Mouse (Mus musculus) intestine, embryonic 16.5 days (tissue): ENCODE data around the gene Atp8b3. TPM values are rescaled to one million over a fixed set of nuclear protein-coding genes. Genes with fewer than 3 reads are reported as not detected.

ENCODE experiments used
- ATAC-seq: fragments of 200-750 bp; cut with Nextera tagmentation; 2 replicates; pipeline ENCODE4 v1.8.0; 2017; ENCODE audit warnings: moderate TSS enrichment, moderate library complexity
- H3K27ac ChIP-seq: fragments of 300-500 bp; sonication (generic); 2 replicates; pipeline ENCODE4 v1.5.1; 2014; ENCODE audit warnings: mild to moderate bottlenecking, low read length
- H3K27me3 ChIP-seq: fragments of 300-500 bp; sonication (generic); replicated peaks from 2 replicates; pipeline ENCODE4 v1.6.1; 2014; ENCODE audit warnings: low read length, control low read depth, mixed read lengths; ENCODE audit not compliant: control insufficient read depth, insufficient read depth
- H3K36me3 ChIP-seq: fragments of 300-500 bp; sonication (generic); 2 replicates; pipeline ENCODE4 v1.6.1; 2014; ENCODE audit warnings: low read length, control low read depth; ENCODE audit not compliant: control insufficient read depth, insufficient read depth
- H3K4me1 ChIP-seq: fragments of 300-500 bp; sonication (generic); 2 replicates; pipeline ENCODE4 v1.6.1; 2014; ENCODE audit warnings: low read length, control low read depth, mixed read lengths; ENCODE audit not compliant: control insufficient read depth, insufficient read depth
- H3K4me2 ChIP-seq: fragments of 300-500 bp; sonication (generic); 2 replicates; pipeline ENCODE4 v1.6.1; 2014; ENCODE audit warnings: low read depth, low read length, control low read depth
- H3K4me3 ChIP-seq: fragments of 300-500 bp; sonication (generic); 2 replicates; pipeline ENCODE4 v1.5.1; 2014; ENCODE audit warnings: mild to moderate bottlenecking, low read length
- H3K9ac ChIP-seq: fragments of 300-500 bp; sonication (generic); 2 replicates; pipeline ENCODE4 v1.6.1; 2014; ENCODE audit warnings: low read depth, low read length
- H3K9me3 ChIP-seq: fragments of 300-500 bp; sonication (generic); 2 replicates; pipeline ENCODE4 v1.6.1; 2016; ENCODE audit warnings: low read length, control low read depth; ENCODE audit not compliant: control insufficient read depth
- WGBS: fragments of 180-500 bp; shearing (Covaris S2); extraction: QIAGEN DNeasy Blood & Tissue Kit; methylation state at CpG from one replicate; pipeline ENCODE4 v1.1.7; 2014; 5-methylcytosine and 5-hydroxymethylcytosine counted together
- polyA plus RNA-seq: library from polyadenylated mRNA; unstranded; fragments of >200 nt; fragmentation: Nextera tagmentation; extraction: Ambion mirVana; gene quantifications from 2 replicates; pipeline ENCODE4 v1.2.1, GENCODE M21; 2015

Gene Atp8b3
- polyA plus RNA-seq, 1 experiment from 2014 or later, result 0.17 TPM

DNA sequence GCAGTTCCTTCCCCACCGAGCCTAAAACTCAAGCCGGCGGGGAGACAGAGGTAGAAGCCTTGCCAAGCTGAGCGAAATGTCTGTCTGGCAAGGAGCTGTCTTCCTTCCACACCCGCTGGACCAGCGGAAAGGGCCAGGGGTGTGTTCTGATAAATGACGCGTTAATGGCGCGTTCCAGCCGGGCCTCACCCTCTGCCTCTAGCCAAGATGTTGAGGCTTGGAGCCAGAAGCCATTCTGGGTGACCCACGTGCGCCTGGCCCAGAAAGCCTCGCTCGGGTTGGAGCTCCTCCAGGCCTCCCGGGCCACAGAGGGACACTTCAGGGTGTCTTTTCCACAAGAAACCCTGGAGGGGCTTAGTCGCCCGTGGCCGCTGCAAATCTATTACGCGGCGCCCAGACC is 48.9 kb downstream of the Atp8b3 start:
- Histone ChIP-seq H3K27ac (no peak overlapping the region), H3K9me3 (peaks cover 4% of the 10 kb centered on the region; the same call in 1 of the 2 replicates), H3K9ac (no peak overlapping the region), H3K4me3 (no peak overlapping the region), H3K36me3 (no peaks in the 10 kb centered on the region), H3K27me3 (peaks cover 73% of the 10 kb centered on the region), H3K4me1 (peaks cover 8% of the 10 kb centered on the region), H3K4me2 (no peak overlapping the region)
- 2% methylated on average over 22 of the region's 22 CpGs for WGBS
- ATAC-seq, result no peak

DNA sequence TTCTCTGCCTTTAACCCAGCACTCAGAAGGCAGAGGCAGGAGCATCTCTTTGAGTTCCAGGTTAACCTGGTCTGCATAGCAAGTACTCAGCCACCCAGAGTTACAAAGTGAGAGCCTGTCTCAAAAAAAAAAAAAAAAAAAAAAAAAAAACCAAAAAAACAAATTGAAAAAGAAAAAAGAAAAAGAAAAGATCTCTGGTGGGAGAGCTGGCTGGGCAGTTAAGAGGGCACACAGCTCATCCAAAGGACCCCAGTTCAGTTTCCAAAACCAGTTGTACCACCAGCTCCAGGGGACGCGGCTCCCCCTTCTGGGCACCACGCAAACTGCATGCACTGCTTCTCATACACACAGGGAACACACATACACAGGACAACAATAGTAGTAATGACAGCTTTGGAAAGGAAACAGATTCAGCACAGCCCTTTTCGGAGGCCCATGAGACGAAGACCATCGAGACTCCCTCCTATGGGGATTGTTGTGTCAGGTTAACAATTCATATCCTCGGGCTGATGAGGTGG is 52.0 kb downstream of the Atp8b3 start:
- peaks cover 50% of the 10 kb centered on the region for H3K27me3 ChIP-seq
- H3K4me1 ChIP-seq, result peaks cover 6% of the 10 kb centered on the region; the same call in 1 of the 2 replicates
- ATAC-seq, result no peak
- no peak overlapping the region for H3K9ac ChIP-seq
- H3K27ac ChIP-seq, result no peak overlapping the region
- no peak overlapping the region for H3K4me3 ChIP-seq
- H3K36me3 ChIP-seq, result no peaks in the 10 kb centered on the region
- WGBS, result 66% methylated on average over 7 of the region's 7 CpGs
- no peak overlapping the region for H3K4me2 ChIP-seq
- peaks cover 4% of the 10 kb centered on the region; the same call in 1 of the 2 replicates for H3K9me3 ChIP-seq

DNA sequence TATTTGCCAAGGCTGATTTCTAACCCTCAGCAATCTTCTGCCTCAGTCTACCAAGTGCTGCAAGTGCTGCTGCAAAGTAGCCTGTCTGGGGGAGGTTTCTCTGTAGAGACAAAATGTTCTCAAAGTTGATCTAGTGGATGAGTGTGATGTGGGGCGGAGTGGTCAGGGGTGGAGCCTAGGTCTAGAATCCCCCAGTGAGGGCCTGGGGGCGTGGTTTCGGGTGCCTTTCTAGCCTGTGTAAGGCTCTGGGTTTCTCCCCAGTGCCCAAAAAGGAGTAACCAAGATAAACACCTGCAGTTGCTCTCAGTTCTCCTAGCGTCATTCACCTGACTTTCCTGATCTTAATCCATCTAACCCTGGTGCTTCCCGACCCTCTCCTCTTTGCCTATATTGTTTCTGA is 57.9 kb downstream of the Atp8b3 start:
- 12% methylated on average over 5 of the region's 5 CpGs for WGBS
- ATAC-seq, result peak; percentile 26; the same call in 1 of the 2 replicates
- no peak overlapping the region for H3K4me3 ChIP-seq
- no peak overlapping the region for H3K9ac ChIP-seq
- H3K4me2 ChIP-seq, result no peak overlapping the region
- no peaks in the 10 kb centered on the region for H3K9me3 ChIP-seq
- H3K27ac ChIP-seq, result no peak overlapping the region
- no peaks in the 10 kb centered on the region for H3K4me1 ChIP-seq
- no peaks in the 10 kb centered on the region for H3K36me3 ChIP-seq
- H3K27me3 ChIP-seq, result peaks cover 20% of the 10 kb centered on the region

DNA sequence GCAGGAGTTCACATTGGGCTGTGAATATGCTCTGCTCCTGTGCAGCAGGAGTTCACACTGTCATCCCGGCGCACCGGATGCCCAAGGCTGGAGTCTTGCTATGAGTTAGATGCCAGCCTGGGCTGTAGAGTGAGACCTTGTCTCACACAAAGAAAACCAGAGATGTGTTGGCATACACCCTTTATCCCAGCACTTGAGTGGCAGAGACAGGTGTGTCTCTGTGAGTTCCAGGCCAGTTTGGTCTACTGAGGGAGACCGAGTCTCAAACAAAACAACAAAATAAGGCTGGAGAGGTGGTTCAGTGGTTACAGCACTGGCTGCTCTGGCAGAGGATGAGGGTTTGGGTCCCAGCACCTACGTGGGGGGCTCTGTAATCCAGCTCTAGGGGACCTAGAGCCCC is 60.4 kb downstream of the Atp8b3 start:
- Histone ChIP-seq H3K4me2 (no peak overlapping the region), H3K9ac (no peak overlapping the region), H3K27me3 (peaks cover 13% of the 10 kb centered on the region; the same call in 1 of the 2 replicates), H3K27ac (no peak overlapping the region), H3K4me3 (no peak overlapping the region), H3K36me3 (no peaks in the 10 kb centered on the region), H3K4me1 (peaks cover 4% of the 10 kb centered on the region; the same call in 1 of the 2 replicates), H3K9me3 (no peaks in the 10 kb centered on the region)
- 77% methylated on average over 5 of the region's 5 CpGs for WGBS
- no peak for ATAC-seq

DNA sequence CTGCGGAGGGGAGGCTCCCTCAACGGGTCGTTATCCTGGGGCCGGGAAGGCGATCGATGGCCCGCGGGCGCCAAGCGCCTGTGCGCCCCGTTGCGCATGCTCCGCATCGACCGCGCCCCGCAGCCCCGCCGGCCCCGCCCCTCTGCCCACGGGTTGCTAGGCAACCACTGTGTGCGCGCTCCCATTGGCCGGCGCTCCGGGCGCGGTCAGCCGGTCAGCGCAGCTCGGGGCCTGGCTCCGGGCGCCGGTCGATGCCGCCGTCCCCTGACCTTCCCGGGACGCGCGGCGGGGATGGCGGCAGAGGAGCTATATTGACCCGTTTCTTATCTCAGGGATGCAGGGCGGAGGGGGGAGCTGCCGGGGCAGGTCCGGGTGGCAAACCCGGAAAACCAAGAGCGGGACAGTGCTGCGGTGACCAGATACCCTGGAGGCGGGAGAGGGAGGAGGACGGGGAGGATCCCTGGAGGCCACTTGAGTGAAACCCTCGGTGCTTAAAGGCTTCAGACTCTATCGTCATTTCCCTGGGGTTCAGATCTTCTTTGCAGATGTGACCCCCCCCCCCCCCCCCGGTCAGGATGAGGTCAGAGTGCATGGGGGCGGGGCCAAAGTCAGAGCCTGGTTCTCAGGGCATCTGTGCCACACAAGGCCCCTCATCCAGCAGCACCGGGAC is 63.5 kb downstream of the Atp8b3 start:
- Histone ChIP-seq H3K4me1 (peaks cover 4% of the 10 kb centered on the region; the same call in 1 of the 2 replicates), H3K27me3 (peaks cover 21% of the 10 kb centered on the region), H3K9ac (peak overlapping the region; percentile 68), H3K9me3 (no peaks in the 10 kb centered on the region), H3K4me2 (peak overlapping the region; percentile 79), H3K4me3 (peak overlapping the region; percentile 62), H3K36me3 (no peaks in the 10 kb centered on the region), H3K27ac (no peak overlapping the region)
- 1% methylated on average over 52 of the region's 58 CpGs for WGBS
- peak; percentile 95 for ATAC-seq

Other genes with a start within 250 kb of the Atp8b3 start
- gene Rps15, start 246.7 kb downstream of the Atp8b3 start, polyA plus RNA-seq, result 894 and 922 TPM in 2 replicates
- gene Apc2, start 243.1 kb downstream of the Atp8b3 start, polyA plus RNA-seq, result 2.4 and 3.1 TPM in 2 replicates
- 60.4 and 64.3 TPM in 2 replicates for gene 2310011J03Rik, start 218.6 kb downstream of the Atp8b3 start, polyA plus RNA-seq
- 10.8 and 12.9 TPM in 2 replicates for gene Pcsk4, start 209.6 kb downstream of the Atp8b3 start, polyA plus RNA-seq
- gene Reep6, start 209.2 kb downstream of the Atp8b3 start, polyA plus RNA-seq, result 255 and 314 TPM in 2 replicates
- 28.2 and 37.2 TPM in 2 replicates for gene Adamtsl5, start 190.7 kb downstream of the Atp8b3 start, polyA plus RNA-seq
- gene Plk5, start 182.7 kb downstream of the Atp8b3 start, polyA plus RNA-seq, result 0.39 and 0.64 TPM in 2 replicates
- gene Mex3d, start 151.5 kb downstream of the Atp8b3 start, polyA plus RNA-seq, result 1.9 and 2.7 TPM in 2 replicates
- gene Mbd3, start 139.6 kb downstream of the Atp8b3 start, polyA plus RNA-seq, result 133 and 144 TPM in 2 replicates
- gene Uqcr11, start 132.3 kb downstream of the Atp8b3 start, polyA plus RNA-seq, result 1,179 and 1,252 TPM in 2 replicates
- gene Tcf3, start 105.5 kb downstream of the Atp8b3 start, polyA plus RNA-seq, result 62.7 and 62.9 TPM in 2 replicates
- gene Onecut3, start 44.3 kb downstream of the Atp8b3 start, polyA plus RNA-seq, result 0.06 and 0.10 TPM in 2 replicates
- 21.5 and 21.9 TPM in 2 replicates for gene Rexo1, start 22.4 kb upstream of the Atp8b3 start, polyA plus RNA-seq
- gene Klf16, start 38.2 kb upstream of the Atp8b3 start, polyA plus RNA-seq, result 7.0 and 7.4 TPM in 2 replicates
- 63.1 and 79.7 TPM in 2 replicates for gene Abhd17a, start 51.2 kb upstream of the Atp8b3 start, polyA plus RNA-seq
- 125 and 127 TPM in 2 replicates for gene Scamp4, start 63.7 kb upstream of the Atp8b3 start, polyA plus RNA-seq
- gene Adat3, start 63.8 kb upstream of the Atp8b3 start, polyA plus RNA-seq, result 8.4 and 9.4 TPM in 2 replicates
- gene Gm49322, start 66.9 kb upstream of the Atp8b3 start, polyA plus RNA-seq, result 3.3 and 4.0 TPM in 2 replicates
- gene Csnk1g2, start 83.7 kb upstream of the Atp8b3 start, polyA plus RNA-seq, result 15.1 and 22.2 TPM in 2 replicates
- gene Btbd2, start 117.9 kb upstream of the Atp8b3 start, polyA plus RNA-seq, result 9.2 and 10.6 TPM in 2 replicates
- gene Mknk2, start 139.0 kb upstream of the Atp8b3 start, polyA plus RNA-seq, result 18.3 and 49.9 TPM in 2 replicates
- 39.8 and 41.8 TPM in 2 replicates for gene Mob3a, start 162.9 kb upstream of the Atp8b3 start, polyA plus RNA-seq
- 18.5 and 25.0 TPM in 2 replicates for gene Izumo4, start 163.1 kb upstream of the Atp8b3 start, polyA plus RNA-seq
- 57.9 and 58.4 TPM in 2 replicates for gene Ap3d1, start 203.1 kb upstream of the Atp8b3 start, polyA plus RNA-seq
- gene Dot1l, start 216.1 kb upstream of the Atp8b3 start, polyA plus RNA-seq, result 9.5 and 9.7 TPM in 2 replicates